Mouse (Mus musculus) kidney, postnatal 0 days (tissue): ENCODE measurements around the gene Gm49355. TPM values are rescaled to one million over a fixed set of nuclear protein-coding genes. Genes with fewer than 3 reads are reported as not detected.

Source experiments
- ATAC-seq: fragments of 200-750 bp; cut with Nextera tagmentation; replicated peaks from 2 replicates; pipeline ENCODE4 v1.8.0; 2017; ENCODE audit warnings: low read depth, moderate number of reproducible peaks, moderate TSS enrichment, moderate library complexity; ENCODE audit not compliant: low FRiP score
- DNase-seq: peaks from one replicate; pipeline ENCODE4 v3.0.0-alpha.2; 2016; ENCODE audit warnings: low spot score
- H3K27ac ChIP-seq: fragments of 300-500 bp; sonication (generic); 2 replicates; pipeline ENCODE4 v1.5.1; 2014; ENCODE audit warnings: mild to moderate bottlenecking
- H3K27me3 ChIP-seq: fragments of 300-500 bp; sonication (generic); 2 replicates; pipeline ENCODE4 v1.6.1; 2014; ENCODE audit warnings: low read length, mixed read lengths; ENCODE audit not compliant: insufficient read depth
- H3K36me3 ChIP-seq: fragments of 300-500 bp; sonication (generic); 2 replicates; pipeline ENCODE4 v1.6.1; 2014; ENCODE audit warnings: low read length, mixed read lengths; ENCODE audit not compliant: insufficient read depth
- H3K4me1 ChIP-seq: fragments of 300-500 bp; sonication (generic); replicated peaks from 2 replicates; pipeline ENCODE4 v1.6.1; 2014; ENCODE audit warnings: antibody characterized with exemption, low read length, mixed read lengths; ENCODE audit not compliant: insufficient read depth
- H3K4me2 ChIP-seq: fragments of 300-500 bp; sonication (generic); 2 replicates; pipeline ENCODE4 v1.6.1; 2014; ENCODE audit warnings: mild to moderate bottlenecking, low read length, moderate library complexity, mixed read lengths
- H3K4me3 ChIP-seq: fragments of 300-500 bp; sonication (generic); replicated peaks from 2 replicates; pipeline ENCODE4 v1.5.1; 2014; ENCODE audit warnings: low read depth, low read length
- H3K9ac ChIP-seq: fragments of 300-500 bp; sonication (generic); 2 replicates; pipeline ENCODE4 v1.6.1; 2014; ENCODE audit warnings: low read depth, low read length
- H3K9me3 ChIP-seq: fragments of 300-500 bp; sonication (generic); replicated peaks from 2 replicates; pipeline ENCODE4 v1.6.1; 2016; ENCODE audit warnings: low read length, inconsistent platforms, mixed read lengths
- CTCF ChIP-seq: IDR thresholded peaks from 2 replicates; pipeline ENCODE4 v1.5.1; 2016; ENCODE audit warnings: antibody characterized with exemption, low read depth, mild to moderate bottlenecking, moderate library complexity
- WGBS: fragments of 180-500 bp; shearing (Covaris S2); extraction: QIAGEN DNeasy Blood & Tissue Kit; methylation state at CpG from one replicate; pipeline ENCODE4 v1.1.7; 2014; 5-methylcytosine and 5-hydroxymethylcytosine counted together
- polyA plus RNA-seq: library from polyadenylated mRNA; unstranded; fragments of >200 nt; fragmentation: Nextera tagmentation; extraction: Ambion mirVana; gene quantifications from 2 replicates; pipeline ENCODE4 v1.2.1, GENCODE M21; 2015

Gm49355 gene
- polyA plus RNA-seq, 1 experiment from 2014 or later: 0.21 TPM

GRCm38 (mm10) chr14:12345241-12345921 lies 61.6 kb downstream of the Gm49355 start:
- no peak for DNase-seq
- TF ChIP-seq CTCF: no peak
- Histone ChIP-seq H3K9me3 (no peaks in the 10 kb centered on the region), H3K36me3 (no peaks in the 10 kb centered on the region), H3K4me2 (peak overlapping the region; percentile 44), H3K4me3 (peak overlapping the region; percentile 24), H3K4me1 (no peaks in the 10 kb centered on the region; the same call in 1 of the 2 replicates), H3K27ac (no peak overlapping the region), H3K9ac (no peak overlapping the region), H3K27me3 (peaks cover 88% of the 10 kb centered on the region)
- WGBS: 1% methylated on average over 40 of the region's 40 CpGs
- no peak for ATAC-seq

- WGBS: 1% methylated on average over 50 of the region's 50 CpGs
- H3K4me1 ChIP-seq: no peaks in the 10 kb centered on the region; the same call in 1 of the 2 replicates
- H3K4me2 ChIP-seq: peak overlapping the region; percentile 38
- no peaks in the 10 kb centered on the region for H3K36me3 ChIP-seq
- H3K4me3 ChIP-seq: peak overlapping the region; percentile 24
- no peaks in the 10 kb centered on the region for H3K9me3 ChIP-seq
- H3K27ac ChIP-seq: no peak overlapping the region
- H3K9ac ChIP-seq: no peak overlapping the region
- TF ChIP-seq CTCF: no peak
- DNase-seq (no peak), ATAC-seq (no peak)
- peaks cover 91% of the 10 kb centered on the region for H3K27me3 ChIP-seq
These were observed 62.5 kb downstream of the Gm49355 start for GRCm38 (mm10) chr14:12346011-12346864.

- no peaks in the 10 kb centered on the region; the same call in 1 of the 2 replicates for H3K4me1 ChIP-seq
- DNase-seq (no peak), ATAC-seq (no peak)
- TF ChIP-seq CTCF: no peak
- 2% methylated on average over 26 of the region's 26 CpGs for WGBS
- no peak overlapping the region for H3K9ac ChIP-seq
- H3K36me3 ChIP-seq: no peaks in the 10 kb centered on the region
- H3K4me3 ChIP-seq: peak overlapping the region; percentile 24
- peaks cover 91% of the 10 kb centered on the region for H3K27me3 ChIP-seq
- no peaks in the 10 kb centered on the region for H3K9me3 ChIP-seq
- H3K27ac ChIP-seq: no peak overlapping the region
- peak overlapping the region; percentile 38 for H3K4me2 ChIP-seq
These were observed 63.3 kb downstream of the Gm49355 start for GRCm38 (mm10) chr14:12346865-12347600.

GRCm38 (mm10) chr14:12348089-12348488 lies 64.3 kb downstream of the Gm49355 start, which contains the start of gene Fezf2:
TSS of gene Fezf2 (minus strand) at chr14:12348189.
- no peak for TF ChIP-seq CTCF
- H3K36me3 ChIP-seq: no peaks in the 10 kb centered on the region
- 2% methylated on average over 2 of the region's 2 CpGs for WGBS
- H3K27me3 ChIP-seq: peaks cover 86% of the 10 kb centered on the region
- no peak within 1 kb of the TSS for H3K4me3 ChIP-seq
- no peak within 1 kb of the TSS for H3K9ac ChIP-seq
- no peak within 1 kb of the TSS for H3K4me2 ChIP-seq
- DNase-seq: no peak
- H3K27ac ChIP-seq: no peak within 1 kb of the TSS
- H3K4me1 ChIP-seq: no peaks in the 10 kb centered on the region; the same call in 1 of the 2 replicates
- ATAC-seq: no peak
- H3K9me3 ChIP-seq: no peaks in the 10 kb centered on the region

GRCm38 (mm10) chr14:12349334-12350090 lies 65.7 kb downstream of the Gm49355 start:
- WGBS: 7% methylated on average over 15 of the region's 15 CpGs
- peaks cover 78% of the 10 kb centered on the region for H3K27me3 ChIP-seq
- H3K4me3 ChIP-seq: no peak overlapping the region
- ATAC-seq: 0 out of 2 replicates have a peak, but pooled peaks have one; percentile 27
- no peak overlapping the region for H3K9ac ChIP-seq
- TF ChIP-seq CTCF: no peak
- no peak overlapping the region for H3K4me2 ChIP-seq
- no peaks in the 10 kb centered on the region; the same call in 1 of the 2 replicates for H3K4me1 ChIP-seq
- H3K27ac ChIP-seq: no peak overlapping the region
- H3K36me3 ChIP-seq: no peaks in the 10 kb centered on the region
- DNase-seq: no peak
- H3K9me3 ChIP-seq: no peaks in the 10 kb centered on the region
